Mouse (Mus musculus): ENCODE data around the gene Ccdc78. TPM values are rescaled to one million over a fixed set of nuclear protein-coding genes. Genes with fewer than 3 reads are reported as not detected.

The Ccdc78 gene
- polyA plus RNA-seq, 1 experiment from 2014 or later = 0.33 TPM

- Histone ChIP-seq H3K9me3 (ENCODE audit: control insufficient read depth, low read length) (no peaks in the 10 kb centered on the region), H3K4me1 (replicated peaks; ENCODE audit: control insufficient read depth, insufficient read depth, low read length) (peaks cover 4% of the 10 kb centered on the region; the same call in 1 of the 2 replicates), H3K27me3 (replicated peaks; ENCODE audit: control insufficient read depth, insufficient read depth, low read length) (peaks cover 74% of the 10 kb centered on the region), H3K4me2 (no peak overlapping the region), H3K27ac (ENCODE audit: low read depth, low read length) (no peak overlapping the region), H3K4me3 (ENCODE audit: low read depth, low read length) (no peak overlapping the region), H3K9ac (ENCODE audit: low read depth, low read length) (no peak overlapping the region), H3K36me3 (ENCODE audit: control insufficient read depth, insufficient read depth, low read length) (no peaks in the 10 kb centered on the region)
- 63% methylated on average over 4 of the region's 4 CpGs for WGBS
- ATAC-seq (replicated peaks; ENCODE audit: low FRiP score) = no peak
- DNase-seq (ENCODE audit: low spot score) = no peak
Measured at GRCm38 (mm10) chr17:25810890-25811289, 24.5 kb downstream of the Ccdc78 start.

GRCm38 (mm10) chr17:25813471-25813870 is 27.1 kb downstream of the Ccdc78 start:
- peaks cover 89% of the 10 kb centered on the region for H3K27me3 ChIP-seq (replicated peaks; ENCODE audit: control insufficient read depth, insufficient read depth, low read length)
- WGBS = 3% methylated on average over 20 of the region's 20 CpGs

GRCm38 (mm10) chr17:25817662-25818061 is 31.3 kb downstream of the Ccdc78 start:
- H3K9ac ChIP-seq (ENCODE audit: low read depth, low read length) = no peak overlapping the region
- WGBS = 75% methylated on average over 11 of the region's 11 CpGs
- no peak overlapping the region for H3K4me3 ChIP-seq (ENCODE audit: low read depth, low read length)
- DNase-seq (ENCODE audit: low spot score) (no peak), ATAC-seq (replicated peaks; ENCODE audit: low FRiP score) (no peak)
- H3K27ac ChIP-seq (ENCODE audit: low read depth, low read length) = no peak overlapping the region
- peaks cover 76% of the 10 kb centered on the region for H3K27me3 ChIP-seq (replicated peaks; ENCODE audit: control insufficient read depth, insufficient read depth, low read length)
- H3K4me1 ChIP-seq (replicated peaks; ENCODE audit: control insufficient read depth, insufficient read depth, low read length) = no peaks in the 10 kb centered on the region
- H3K9me3 ChIP-seq (ENCODE audit: control insufficient read depth, low read length) = no peaks in the 10 kb centered on the region
- no peaks in the 10 kb centered on the region for H3K36me3 ChIP-seq (ENCODE audit: control insufficient read depth, insufficient read depth, low read length)
- H3K4me2 ChIP-seq = no peak overlapping the region

More at GRCm38 (mm10) chr17:25813471-25813870, 27.1 kb downstream of the Ccdc78 start:
- no peak overlapping the region for H3K4me3 ChIP-seq (ENCODE audit: low read depth, low read length)
- H3K27ac ChIP-seq (ENCODE audit: low read depth, low read length) = no peak overlapping the region
- peaks cover 4% of the 10 kb centered on the region; the same call in 1 of the 2 replicates for H3K4me1 ChIP-seq (replicated peaks; ENCODE audit: control insufficient read depth, insufficient read depth, low read length)
- no peak overlapping the region for H3K9ac ChIP-seq (ENCODE audit: low read depth, low read length)
- DNase-seq (ENCODE audit: low spot score) = peak; percentile 86
- no peaks in the 10 kb centered on the region for H3K9me3 ChIP-seq (ENCODE audit: control insufficient read depth, low read length)
- no peaks in the 10 kb centered on the region for H3K36me3 ChIP-seq (ENCODE audit: control insufficient read depth, insufficient read depth, low read length)
- 0 out of 2 replicates have a peak, but pooled peaks have one; percentile 40 for ATAC-seq (replicated peaks; ENCODE audit: low FRiP score)
- no peak overlapping the region for H3K4me2 ChIP-seq

GRCm38 (mm10) chr17:25818851-25819780 is 32.7 kb downstream of the Ccdc78 start:
- peak overlapping the region; percentile 37 for H3K4me2 ChIP-seq
- ATAC-seq (replicated peaks; ENCODE audit: low FRiP score) (no peak), DNase-seq (ENCODE audit: low spot score) (no peak)
- 8% methylated on average over 46 of the region's 46 CpGs for WGBS
- peaks cover 2% of the 10 kb centered on the region for H3K4me1 ChIP-seq (replicated peaks; ENCODE audit: control insufficient read depth, insufficient read depth, low read length)
- peak overlapping the region; percentile 14 for H3K4me3 ChIP-seq (ENCODE audit: low read depth, low read length)
- no peak overlapping the region for H3K9ac ChIP-seq (ENCODE audit: low read depth, low read length)
- H3K27me3 ChIP-seq (replicated peaks; ENCODE audit: control insufficient read depth, insufficient read depth, low read length) = peaks cover 63% of the 10 kb centered on the region
- H3K27ac ChIP-seq (ENCODE audit: low read depth, low read length) = no peak overlapping the region
- H3K36me3 ChIP-seq (ENCODE audit: control insufficient read depth, insufficient read depth, low read length) = no peaks in the 10 kb centered on the region
- H3K9me3 ChIP-seq (ENCODE audit: control insufficient read depth, low read length) = no peaks in the 10 kb centered on the region

GRCm38 (mm10) chr17:25823452-25823851 is 37.1 kb downstream of the Ccdc78 start, which contains the start of gene Wdr24:
Gene Wdr24 (plus strand): TSS chr17:25823627.
- under 1% methylated on average over 18 of the region's 18 CpGs for WGBS
- Histone ChIP-seq H3K9ac (ENCODE audit: low read depth, low read length) (peak within 1 kb of the TSS; percentile 81), H3K4me2 (peak within 1 kb of the TSS; percentile 89), H3K27me3 (replicated peaks; ENCODE audit: control insufficient read depth, insufficient read depth, low read length) (peaks cover 29% of the 10 kb centered on the region), H3K4me3 (ENCODE audit: low read depth, low read length) (peak within 1 kb of the TSS; percentile 84), H3K4me1 (replicated peaks; ENCODE audit: control insufficient read depth, insufficient read depth, low read length) (peaks cover 21% of the 10 kb centered on the region), H3K36me3 (ENCODE audit: control insufficient read depth, insufficient read depth, low read length) (peaks cover 20% of the 10 kb centered on the region), H3K9me3 (ENCODE audit: control insufficient read depth, low read length) (no peaks in the 10 kb centered on the region), H3K27ac (ENCODE audit: low read depth, low read length) (peak within 1 kb of the TSS; percentile 57; the same call in 1 of the 2 replicates)
- ATAC-seq (replicated peaks; ENCODE audit: low FRiP score) (peak; percentile 76), DNase-seq (ENCODE audit: low spot score) (peak; percentile 70)

- Histone ChIP-seq H3K27ac (ENCODE audit: low read depth, low read length) (no peak overlapping the region), H3K4me1 (replicated peaks; ENCODE audit: control insufficient read depth, insufficient read depth, low read length) (peaks cover 23% of the 10 kb centered on the region)
- WGBS = 56% methylated on average over 17 of the region's 17 CpGs
Measured at GRCm38 (mm10) chr17:25824362-25825142, 38.2 kb downstream of the Ccdc78 start.

GRCm38 (mm10) chr17:25825311-25825710 is 38.9 kb downstream of the Ccdc78 start:
- Histone ChIP-seq H3K4me3 (ENCODE audit: low read depth, low read length) (peak overlapping the region; percentile 84), H3K9ac (ENCODE audit: low read depth, low read length) (0 out of 2 replicates have a peak overlapping the region, but pooled peaks have one; percentile 18), H3K36me3 (ENCODE audit: control insufficient read depth, insufficient read depth, low read length) (peaks cover 25% of the 10 kb centered on the region), H3K27ac (ENCODE audit: low read depth, low read length) (peak overlapping the region; percentile 16; the same call in 1 of the 2 replicates), H3K9me3 (ENCODE audit: control insufficient read depth, low read length) (no peaks in the 10 kb centered on the region), H3K27me3 (replicated peaks; ENCODE audit: control insufficient read depth, insufficient read depth, low read length) (peaks cover 10% of the 10 kb centered on the region), H3K4me2 (peak overlapping the region; percentile 89), H3K4me1 (replicated peaks; ENCODE audit: control insufficient read depth, insufficient read depth, low read length) (peaks cover 31% of the 10 kb centered on the region)
- DNase-seq (ENCODE audit: low spot score) = no peak
- whole genome bisulfite sequencing = 84% methylated on average over 6 of the region's 6 CpGs
- no peak for ATAC-seq (replicated peaks; ENCODE audit: low FRiP score)

More at GRCm38 (mm10) chr17:25824362-25825142, 38.2 kb downstream of the Ccdc78 start:
- Histone ChIP-seq H3K9ac (ENCODE audit: low read depth, low read length) (peak overlapping the region; percentile 81), H3K9me3 (ENCODE audit: control insufficient read depth, low read length) (no peaks in the 10 kb centered on the region), H3K36me3 (ENCODE audit: control insufficient read depth, insufficient read depth, low read length) (peaks cover 20% of the 10 kb centered on the region), H3K27me3 (replicated peaks; ENCODE audit: control insufficient read depth, insufficient read depth, low read length) (peaks cover 18% of the 10 kb centered on the region), H3K4me2 (peak overlapping the region; percentile 89), H3K4me3 (ENCODE audit: low read depth, low read length) (peak overlapping the region; percentile 84)
- ATAC-seq (replicated peaks; ENCODE audit: low FRiP score) (no peak; the same call in 1 of the 2 replicates), DNase-seq (ENCODE audit: low spot score) (no peak)

GRCm38 (mm10) chr17:25825984-25826570 is 39.7 kb downstream of the Ccdc78 start:
- Histone ChIP-seq H3K9me3 (ENCODE audit: control insufficient read depth, low read length) (no peaks in the 10 kb centered on the region), H3K4me1 (replicated peaks; ENCODE audit: control insufficient read depth, insufficient read depth, low read length) (peaks cover 37% of the 10 kb centered on the region), H3K9ac (ENCODE audit: low read depth, low read length) (no peak overlapping the region), H3K4me3 (ENCODE audit: low read depth, low read length) (no peak overlapping the region), H3K4me2 (no peak overlapping the region), H3K27me3 (replicated peaks; ENCODE audit: control insufficient read depth, insufficient read depth, low read length) (peaks cover 5% of the 10 kb centered on the region; the same call in 1 of the 2 replicates), H3K36me3 (ENCODE audit: control insufficient read depth, insufficient read depth, low read length) (peaks cover 33% of the 10 kb centered on the region), H3K27ac (ENCODE audit: low read depth, low read length) (no peak overlapping the region)
- ATAC-seq (replicated peaks; ENCODE audit: low FRiP score) = no peak
- WGBS = 93% methylated on average over 27 of the region's 27 CpGs
- DNase-seq (ENCODE audit: low spot score) = no peak
